Mouse (Mus musculus) embryo, embryonic 9.5 days (tissue): ENCODE measurements around the gene Crmp1.
A peak's percentile ranks its signal among the peaks of the same experiment; 100 is the strongest.

ENCODE experiments used
- DNase-seq: peaks from one replicate; pipeline ENCODE4 v3.0.0-alpha.2; 2017; ENCODE audit errors: extremely low spot score

Gene Crmp1

DNA sequence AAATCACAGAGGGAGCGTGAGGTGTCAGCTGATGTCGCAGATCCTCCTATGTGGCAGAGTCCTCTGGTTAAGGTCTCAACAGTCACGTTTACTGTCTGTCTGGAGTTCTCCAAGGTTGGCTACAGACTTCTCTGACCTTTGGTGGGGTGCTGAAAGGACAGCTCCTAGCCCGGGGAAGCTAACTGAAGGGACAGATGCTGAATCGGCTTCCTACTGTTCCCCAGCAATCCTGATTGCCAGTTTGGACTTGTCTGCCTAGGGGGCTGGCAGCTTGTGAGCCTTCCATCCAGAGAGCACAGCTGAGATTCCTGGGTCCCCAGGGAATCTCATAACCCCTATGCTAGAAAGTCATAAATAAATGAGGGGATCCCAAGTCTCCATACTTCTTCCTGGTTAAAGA is 1.2 kb upstream of the Crmp1 start:
- peak; percentile 68 for DNase-seq

GRCm38 (mm10) chr5:37241224-37241623 is 516 bp upstream of the Crmp1 start:
- DNase-seq: no peak

- peak; percentile 21 for DNase-seq
Observed at GRCm38 (mm10) chr5:37242360-37243168, 824 bp downstream of the Crmp1 start.

DNA sequence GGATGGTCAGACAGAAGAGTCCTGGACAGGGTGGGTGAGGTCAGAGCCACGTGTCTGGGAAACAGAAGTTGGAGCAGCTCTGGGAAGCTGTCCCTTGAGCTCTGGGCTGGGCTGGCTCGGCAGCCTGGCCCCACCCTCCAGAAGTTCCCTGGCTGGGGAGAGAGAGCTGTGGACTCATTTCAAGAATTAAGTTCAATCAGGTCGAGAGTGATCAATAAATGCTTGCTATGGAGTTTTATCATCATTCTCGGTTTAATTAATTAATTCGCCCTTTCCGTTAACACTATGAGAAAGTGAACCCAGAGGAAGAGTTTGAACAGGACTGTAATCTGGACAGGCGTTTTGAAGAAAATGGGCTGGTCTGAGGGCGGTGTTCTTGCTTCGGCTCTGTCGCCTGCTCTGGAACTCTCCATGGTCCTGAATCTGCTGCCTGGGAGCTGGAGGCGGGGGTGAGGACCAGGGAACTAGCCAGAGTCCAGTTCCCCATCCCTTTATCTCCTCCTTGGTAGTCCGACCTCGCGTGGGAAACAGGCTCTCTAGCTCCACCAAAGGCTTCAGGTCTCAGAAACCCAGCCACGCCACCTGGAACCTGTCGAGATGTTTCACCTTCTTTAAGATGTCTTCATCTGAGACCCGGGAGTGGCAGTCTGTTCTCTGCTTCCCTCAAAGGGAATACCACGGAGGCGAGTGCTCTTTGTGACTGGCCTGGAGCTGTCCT is 1.6 kb downstream of the Crmp1 start:
- peak; percentile 86 for DNase-seq

DNA sequence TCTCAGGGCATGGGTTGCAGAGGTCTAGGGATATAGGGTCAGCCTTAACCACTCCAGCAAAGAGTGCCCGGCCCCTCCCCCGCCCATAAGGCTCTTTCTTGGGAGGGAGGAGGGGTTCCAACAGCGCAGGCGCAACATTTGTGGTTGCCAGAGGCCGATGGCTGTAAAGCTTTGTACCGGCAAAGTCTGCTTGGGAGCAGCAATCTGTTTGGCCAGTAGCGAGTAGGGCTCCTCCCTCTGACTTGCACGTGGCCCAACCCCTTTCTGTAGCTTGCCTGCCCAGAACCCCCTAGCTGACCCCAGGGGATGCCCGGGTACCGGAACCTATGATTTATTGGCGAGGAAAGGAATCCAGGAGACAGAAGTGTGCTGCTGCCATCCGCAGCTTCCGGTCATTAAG is 2.4 kb downstream of the Crmp1 start:
- DNase-seq: peak; percentile 52

DNA sequence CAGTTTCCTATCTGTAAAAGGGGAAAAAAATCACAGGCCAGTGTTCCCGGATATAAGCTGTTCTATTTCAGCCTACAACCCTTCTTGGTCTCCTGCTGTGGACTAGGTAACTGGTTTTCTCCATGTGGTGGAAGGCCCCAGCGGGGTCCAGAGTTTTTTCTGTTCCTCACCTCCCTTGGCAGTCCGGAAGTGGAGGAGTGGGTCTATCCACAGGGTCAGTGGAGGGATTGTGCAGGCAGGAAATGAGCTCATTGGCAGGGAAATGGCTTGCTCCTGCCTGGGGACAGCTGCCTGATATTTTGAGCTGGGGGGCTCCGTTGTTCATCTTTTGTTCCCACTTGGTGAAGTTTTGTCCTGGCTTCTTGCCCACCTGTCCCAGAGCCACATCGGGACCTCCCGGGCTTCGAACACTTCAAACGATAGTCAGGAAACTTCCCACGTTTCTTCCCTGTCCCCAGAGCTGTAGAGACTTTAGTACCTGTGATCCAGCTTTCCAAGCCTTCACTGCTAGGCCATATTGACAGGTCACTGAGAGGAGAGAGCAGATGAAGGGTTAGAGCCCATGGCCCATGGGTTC is 3.0 kb downstream of the Crmp1 start:
- peak; percentile 25 for DNase-seq

DNA sequence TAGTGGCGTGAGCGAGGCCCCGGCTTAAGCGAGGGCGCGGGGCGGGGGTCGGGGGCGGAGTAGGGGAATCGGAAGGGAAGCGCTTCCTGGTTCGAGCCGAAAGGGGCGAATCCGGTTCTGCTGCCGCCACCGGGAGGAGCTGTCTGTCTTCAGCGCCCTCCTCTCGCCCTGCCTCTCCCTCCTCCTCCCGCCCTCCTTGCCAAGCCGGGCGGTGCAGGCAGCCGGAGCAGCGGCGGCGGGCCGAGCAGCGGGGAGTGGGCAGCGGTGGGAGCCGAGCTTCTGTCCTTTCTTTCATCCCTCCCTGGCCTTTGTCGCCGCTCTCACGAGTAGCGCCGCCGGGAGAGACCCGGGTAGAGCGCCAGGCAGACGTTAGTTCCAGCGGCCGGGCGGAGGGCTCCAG is 3.9 kb downstream of the Crmp1 start:
- DNase-seq: peak; percentile 76

DNA sequence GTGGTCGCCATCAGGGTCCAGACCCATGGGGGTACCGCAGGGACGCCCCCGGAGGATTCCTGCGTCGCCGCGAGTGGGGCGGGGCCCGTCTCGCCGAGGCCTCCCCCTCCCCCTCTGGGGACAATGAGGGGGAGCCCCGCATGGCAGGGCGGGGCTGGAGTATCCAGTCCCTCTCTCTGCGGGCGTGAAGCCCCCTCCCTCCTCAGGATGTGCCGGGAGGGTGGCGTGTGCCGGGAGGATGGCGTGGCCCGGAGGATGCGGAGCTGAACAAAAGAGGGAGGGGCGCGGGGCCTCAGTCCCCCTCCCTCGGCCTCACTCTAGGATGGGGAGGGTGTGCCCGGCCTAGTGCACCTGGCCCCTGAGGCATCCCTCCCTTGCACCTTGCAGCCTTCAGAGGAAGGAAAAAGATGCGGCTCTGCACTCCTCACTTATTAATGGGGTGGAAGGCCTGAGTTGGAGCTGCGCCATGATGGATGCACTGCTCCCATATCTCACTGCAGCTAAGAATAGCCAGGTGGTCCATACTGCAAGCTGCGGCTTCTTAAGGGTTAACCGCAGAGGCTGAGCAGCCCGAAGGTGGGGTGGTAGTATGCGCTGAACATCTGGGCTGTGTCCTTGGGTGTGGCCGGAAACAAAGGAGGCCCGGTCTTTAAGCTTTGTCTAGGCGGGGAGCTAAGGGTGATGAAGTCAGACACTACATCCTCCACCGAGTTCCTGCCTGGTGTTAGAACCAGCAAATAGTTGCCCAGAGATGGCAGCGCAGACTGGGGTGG is 4.6 kb downstream of the Crmp1 start:
- peak; percentile 24 for DNase-seq

DNA sequence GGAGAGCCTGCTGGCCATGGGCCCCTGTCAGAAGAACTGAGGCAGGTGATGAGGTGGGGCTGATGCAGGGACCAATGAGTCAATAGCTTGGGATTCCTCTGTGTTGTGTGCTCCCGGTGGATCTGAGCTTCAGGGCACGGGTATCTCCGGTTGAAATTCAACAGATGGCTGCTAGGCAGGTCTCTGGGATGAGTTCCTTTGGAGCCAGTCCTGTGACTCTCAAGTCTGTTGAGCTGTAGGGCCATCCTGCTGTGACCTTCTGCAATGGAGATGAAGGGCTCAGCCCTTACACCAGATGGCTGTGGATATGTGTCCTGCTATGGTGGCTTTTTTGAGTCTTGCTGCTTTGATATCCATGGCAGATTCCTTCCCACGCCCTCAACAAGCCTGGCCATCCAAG is 5.7 kb downstream of the Crmp1 start:
- no peak for DNase-seq

- DNase-seq: no peak
Observed at GRCm38 (mm10) chr5:37248870-37249269, 7.1 kb downstream of the Crmp1 start.

GRCm38 (mm10) chr5:37251596-37251995 is 9.9 kb downstream of the Crmp1 start:
- DNase-seq: no peak

GRCm38 (mm10) chr5:37252101-37252804 is 10.5 kb downstream of the Crmp1 start:
- no peak for DNase-seq

GRCm38 (mm10) chr5:37254523-37254922 is 12.8 kb downstream of the Crmp1 start:
- DNase-seq: no peak

GRCm38 (mm10) chr5:37256823-37257222 is 15.1 kb downstream of the Crmp1 start:
- DNase-seq: no peak

GRCm38 (mm10) chr5:37257243-37257642 is 15.5 kb downstream of the Crmp1 start:
- DNase-seq: peak; percentile 21

- DNase-seq: no peak
Observed at GRCm38 (mm10) chr5:37261734-37262133, 20.0 kb downstream of the Crmp1 start.

DNA sequence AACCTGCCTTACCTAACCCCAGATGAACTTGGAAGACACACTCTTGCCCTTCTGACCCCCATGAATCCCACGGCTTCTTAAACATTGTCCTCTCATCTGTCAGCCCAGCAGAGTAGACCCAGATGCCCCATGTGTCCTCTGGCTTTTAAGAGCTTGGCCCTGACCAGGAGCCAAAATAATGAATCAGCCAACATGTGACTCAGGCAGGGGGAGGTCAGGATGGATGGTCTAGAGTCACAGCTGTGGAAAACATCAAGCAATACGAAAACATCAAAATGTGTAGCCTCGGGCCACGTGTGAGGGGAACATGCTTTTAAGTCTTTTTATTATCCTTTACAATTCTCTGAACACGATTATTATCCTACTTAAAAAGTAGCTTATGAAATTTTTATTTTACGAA is 22.1 kb downstream of the Crmp1 start:
- no peak for DNase-seq

GRCm38 (mm10) chr5:37281021-37281420 is 39.3 kb downstream of the Crmp1 start:
- DNase-seq: no peak

GRCm38 (mm10) chr5:37288374-37288773 is 46.6 kb downstream of the Crmp1 start:
- peak; percentile 44 for DNase-seq

GRCm38 (mm10) chr5:37289236-37289635 is 47.5 kb downstream of the Crmp1 start:
- peak; percentile 20 for DNase-seq

DNA sequence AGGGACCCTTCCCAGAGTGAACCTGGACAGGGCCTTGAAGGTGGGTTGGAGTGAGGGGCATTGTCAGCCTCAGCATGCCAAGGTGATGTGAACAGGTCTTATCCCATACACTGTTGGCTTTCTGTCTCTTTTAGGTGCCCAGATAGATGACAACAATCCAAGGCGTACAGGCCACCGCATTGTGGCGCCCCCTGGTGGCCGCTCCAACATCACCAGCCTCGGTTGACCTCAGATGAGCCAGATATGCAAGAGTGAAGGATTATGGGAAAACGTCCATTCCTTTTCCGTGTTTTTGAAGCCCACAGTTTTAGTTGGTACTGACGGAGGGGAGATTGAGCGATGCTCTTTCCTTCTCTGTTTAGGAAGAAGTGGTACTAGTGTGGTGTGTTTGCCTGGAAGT is 49.2 kb downstream of the Crmp1 start:
- peak; percentile 5 for DNase-seq
